Mouse (Mus musculus) midbrain, embryonic 15.5 days (tissue): ENCODE measurements around the gene Bmpr2. TPM values are rescaled to one million over a fixed set of nuclear protein-coding genes. Genes with fewer than 3 reads are reported as not detected.

Experiments
- ATAC-seq: fragments of 200-750 bp; cut with Nextera tagmentation; replicated peaks from 2 replicates; pipeline ENCODE4 v1.8.0; 2017; ENCODE audit warnings: moderate TSS enrichment
- H3K27ac ChIP-seq: fragments of 300-500 bp; sonication (generic); 2 replicates; pipeline ENCODE4 v1.5.1; 2015; ENCODE audit warnings: mild to moderate bottlenecking, inconsistent platforms
- H3K27me3 ChIP-seq: fragments of 300-500 bp; sonication (generic); replicated peaks from 2 replicates; pipeline ENCODE4 v1.6.1; 2015; ENCODE audit warnings: inconsistent platforms
- H3K36me3 ChIP-seq: fragments of 300-500 bp; sonication (generic); replicated peaks from 2 replicates; pipeline ENCODE4 v1.6.1; 2015; ENCODE audit warnings: inconsistent platforms
- H3K4me1 ChIP-seq: fragments of 300-500 bp; sonication (generic); 2 replicates; pipeline ENCODE4 v1.6.1; 2015; ENCODE audit warnings: inconsistent platforms
- H3K4me2 ChIP-seq: fragments of 300-500 bp; sonication (generic); 2 replicates; pipeline ENCODE4 v1.6.1; 2015; ENCODE audit warnings: inconsistent platforms, mild to moderate bottlenecking, moderate library complexity
- H3K4me3 ChIP-seq: fragments of 300-500 bp; sonication (generic); 2 replicates; pipeline ENCODE4 v1.5.1; 2015; ENCODE audit warnings: mild to moderate bottlenecking, inconsistent platforms
- H3K9ac ChIP-seq: fragments of 300-500 bp; sonication (generic); 2 replicates; pipeline ENCODE4 v1.6.1; 2015; ENCODE audit warnings: mild to moderate bottlenecking, inconsistent platforms
- H3K9me3 ChIP-seq: fragments of 300-500 bp; sonication (generic); 2 replicates; pipeline ENCODE4 v1.6.1; 2016; ENCODE audit warnings: inconsistent platforms
- WGBS: fragments of 180-500 bp; shearing (Covaris S2); methylation state at CpG from one replicate; pipeline ENCODE4 v1.1.7; 2015; ENCODE audit warnings: mixed read lengths; 5-methylcytosine and 5-hydroxymethylcytosine counted together
- polyA plus RNA-seq: library from polyadenylated mRNA; unstranded; fragments of >200 nt; fragmentation: Nextera tagmentation; extraction: Ambion mirVana; gene quantifications from 2 replicates; pipeline ENCODE4 v1.2.1, GENCODE M21; 2015

Bmpr2 gene
- polyA plus RNA-seq, 1 experiment from 2014 or later = 9.8 TPM

GRCm38 (mm10) chr1:59905916-59906315 lies 142.7 kb downstream of the Bmpr2 start:
- Histone ChIP-seq H3K4me2 (no peak overlapping the region), H3K9ac (no peak overlapping the region), H3K4me1 (no peaks in the 10 kb centered on the region), H3K4me3 (no peak overlapping the region), H3K9me3 (no peaks in the 10 kb centered on the region), H3K36me3 (no peaks in the 10 kb centered on the region), H3K27me3 (no peaks in the 10 kb centered on the region), H3K27ac (no peak overlapping the region)
- 74% methylated on average over 2 of the region's 2 CpGs for WGBS
- ATAC-seq = no peak

GRCm38 (mm10) chr1:59906819-59907521 lies 143.8 kb downstream of the Bmpr2 start:
- Histone ChIP-seq H3K4me3 (no peak overlapping the region), H3K9me3 (no peaks in the 10 kb centered on the region), H3K4me1 (no peaks in the 10 kb centered on the region), H3K27ac (no peak overlapping the region), H3K4me2 (no peak overlapping the region), H3K27me3 (no peaks in the 10 kb centered on the region), H3K9ac (no peak overlapping the region), H3K36me3 (no peaks in the 10 kb centered on the region)
- WGBS = 92% methylated on average over 13 of the region's 13 CpGs
- no peak for ATAC-seq

GRCm38 (mm10) chr1:59907700-59908099 lies 144.5 kb downstream of the Bmpr2 start:
- Histone ChIP-seq H3K4me1 (no peaks in the 10 kb centered on the region), H3K4me2 (no peak overlapping the region), H3K9me3 (no peaks in the 10 kb centered on the region), H3K9ac (no peak overlapping the region), H3K4me3 (no peak overlapping the region), H3K27me3 (no peaks in the 10 kb centered on the region), H3K36me3 (no peaks in the 10 kb centered on the region), H3K27ac (no peak overlapping the region)
- ATAC-seq = no peak
- WGBS = 36% methylated on average over 2 of the region's 2 CpGs

GRCm38 (mm10) chr1:59910941-59911340 lies 147.7 kb downstream of the Bmpr2 start:
- H3K36me3 ChIP-seq = no peaks in the 10 kb centered on the region
- no peak overlapping the region for H3K4me2 ChIP-seq
- ATAC-seq = no peak
- H3K4me3 ChIP-seq = no peak overlapping the region
- H3K9me3 ChIP-seq = no peaks in the 10 kb centered on the region
- peaks cover 21% of the 10 kb centered on the region for H3K4me1 ChIP-seq
- no peaks in the 10 kb centered on the region for H3K27me3 ChIP-seq
- H3K27ac ChIP-seq = no peak overlapping the region
- no peak overlapping the region for H3K9ac ChIP-seq
- WGBS = 79% methylated on average over 1 of the region's 1 CpGs

GRCm38 (mm10) chr1:59912413-59913157 lies 149.4 kb downstream of the Bmpr2 start, which contains the start of gene Fam117b:
TSS of gene Fam117b (plus strand) at chr1:59913006.
- H3K4me3 ChIP-seq = peak within 1 kb of the TSS; percentile 97
- peak within 1 kb of the TSS; percentile 65 for H3K4me2 ChIP-seq
- H3K9ac ChIP-seq = peak within 1 kb of the TSS; percentile 95
- H3K4me1 ChIP-seq = peaks cover 29% of the 10 kb centered on the region
- no peaks in the 10 kb centered on the region for H3K36me3 ChIP-seq
- ATAC-seq = peak; percentile 98
- H3K27me3 ChIP-seq = no peaks in the 10 kb centered on the region
- WGBS = under 1% methylated on average over 70 of the region's 72 CpGs
- no peaks in the 10 kb centered on the region for H3K9me3 ChIP-seq
- H3K27ac ChIP-seq = peak within 1 kb of the TSS; percentile 98

- no peaks in the 10 kb centered on the region for H3K27me3 ChIP-seq
- no peaks in the 10 kb centered on the region for H3K9me3 ChIP-seq
- H3K27ac ChIP-seq = peak overlapping the region; percentile 98
- no peaks in the 10 kb centered on the region for H3K36me3 ChIP-seq
- peak overlapping the region; percentile 97 for H3K4me3 ChIP-seq
- peak overlapping the region; percentile 95 for H3K9ac ChIP-seq
- under 1% methylated on average over 52 of the region's 98 CpGs for WGBS
- ATAC-seq = peak; percentile 77
- H3K4me2 ChIP-seq = peak overlapping the region; percentile 65
- peaks cover 33% of the 10 kb centered on the region for H3K4me1 ChIP-seq
These were observed 150.1 kb downstream of the Bmpr2 start for GRCm38 (mm10) chr1:59913195-59913868.

- Histone ChIP-seq H3K36me3 (no peaks in the 10 kb centered on the region), H3K4me2 (peak overlapping the region; percentile 65), H3K9me3 (no peaks in the 10 kb centered on the region), H3K4me3 (peak overlapping the region; percentile 97), H3K4me1 (peaks cover 33% of the 10 kb centered on the region), H3K27me3 (no peaks in the 10 kb centered on the region), H3K27ac (peak overlapping the region; percentile 98), H3K9ac (peak overlapping the region; percentile 95)
- ATAC-seq = no peak
- WGBS = 6% methylated on average over 12 of the region's 12 CpGs
These were observed 150.6 kb downstream of the Bmpr2 start for GRCm38 (mm10) chr1:59913869-59914225.

GRCm38 (mm10) chr1:59914799-59915198 lies 151.6 kb downstream of the Bmpr2 start:
- Histone ChIP-seq H3K4me3 (peak overlapping the region; percentile 97), H3K9me3 (no peaks in the 10 kb centered on the region), H3K9ac (0 out of 2 replicates have a peak overlapping the region, but pooled peaks have one; percentile 95), H3K27me3 (no peaks in the 10 kb centered on the region), H3K4me1 (peaks cover 33% of the 10 kb centered on the region), H3K4me2 (peak overlapping the region; percentile 65), H3K36me3 (no peaks in the 10 kb centered on the region), H3K27ac (no peak overlapping the region)
- no peak for ATAC-seq
- WGBS = 61% methylated on average over 3 of the region's 3 CpGs

GRCm38 (mm10) chr1:59915843-59916610 lies 152.8 kb downstream of the Bmpr2 start:
- Histone ChIP-seq H3K27me3 (no peaks in the 10 kb centered on the region), H3K9me3 (no peaks in the 10 kb centered on the region), H3K4me3 (0 out of 2 replicates have a peak overlapping the region, but pooled peaks have one; percentile 1), H3K36me3 (no peaks in the 10 kb centered on the region), H3K4me1 (peaks cover 33% of the 10 kb centered on the region), H3K4me2 (peak overlapping the region; percentile 65), H3K9ac (no peak overlapping the region), H3K27ac (no peak overlapping the region)
- WGBS = 66% methylated on average over 10 of the region's 10 CpGs
- no peak for ATAC-seq

- Histone ChIP-seq H3K4me3 (no peak overlapping the region), H3K4me1 (peaks cover 33% of the 10 kb centered on the region), H3K4me2 (no peak overlapping the region), H3K27me3 (no peaks in the 10 kb centered on the region), H3K9me3 (no peaks in the 10 kb centered on the region), H3K27ac (no peak overlapping the region), H3K36me3 (no peaks in the 10 kb centered on the region), H3K9ac (no peak overlapping the region)
- no peak for ATAC-seq
- WGBS = 83% methylated on average over 3 of the region's 3 CpGs
These were observed 154.2 kb downstream of the Bmpr2 start for GRCm38 (mm10) chr1:59917401-59917800.

GRCm38 (mm10) chr1:59918075-59918474 lies 154.9 kb downstream of the Bmpr2 start:
- Histone ChIP-seq H3K36me3 (no peaks in the 10 kb centered on the region), H3K9ac (no peak overlapping the region), H3K27me3 (no peaks in the 10 kb centered on the region), H3K27ac (no peak overlapping the region), H3K4me2 (no peak overlapping the region), H3K4me3 (no peak overlapping the region), H3K4me1 (peaks cover 33% of the 10 kb centered on the region), H3K9me3 (no peaks in the 10 kb centered on the region)
- ATAC-seq = no peak

- Histone ChIP-seq H3K27ac (no peak overlapping the region), H3K4me2 (no peak overlapping the region), H3K27me3 (no peaks in the 10 kb centered on the region), H3K36me3 (no peaks in the 10 kb centered on the region), H3K9ac (no peak overlapping the region), H3K4me3 (no peak overlapping the region), H3K9me3 (no peaks in the 10 kb centered on the region), H3K4me1 (peaks cover 10% of the 10 kb centered on the region)
- no peak for ATAC-seq
- 86% methylated on average over 1 of the region's 1 CpGs for WGBS
These were observed 160.0 kb downstream of the Bmpr2 start for GRCm38 (mm10) chr1:59923201-59923600.
